Mouse (Mus musculus) embryonic fibroblast, embryonic 13.5 days (primary cell): ENCODE results near the gene Ntrk3.

ENCODE experiments used
- CTCF ChIP-seq: IDR thresholded peaks from 2 replicates; pipeline ENCODE4 v1.5.1; 2011; ENCODE audit warnings: mild to moderate bottlenecking, control low read depth, low read length, moderate library complexity, borderline replicate concordance; ENCODE audit not compliant: insufficient read depth
- POLR2A ChIP-seq: IDR thresholded peaks from 2 replicates; pipeline ENCODE4 v1.6.1; 2011; ENCODE audit warnings: low read depth, mild to moderate bottlenecking, control low read depth, low read length, moderate library complexity

DNA sequence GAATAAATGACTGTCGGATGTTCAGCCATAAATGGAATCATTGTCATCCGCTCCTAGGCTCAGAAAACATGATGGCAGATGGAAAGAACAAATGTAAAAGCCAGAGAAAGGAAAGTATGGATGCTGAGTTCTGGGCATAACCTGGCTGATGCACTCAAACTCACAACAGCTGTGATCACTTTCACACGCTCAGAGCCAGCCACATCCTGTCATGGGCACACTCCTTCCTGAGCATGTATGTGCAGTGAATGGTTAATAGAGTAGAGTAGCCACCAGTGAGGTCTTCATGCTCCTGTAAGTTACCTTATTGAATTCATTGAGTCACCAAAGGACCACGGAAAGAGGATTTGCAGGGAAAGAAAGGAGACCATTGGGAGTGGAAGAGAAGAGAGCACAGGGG, 13.2 kb downstream of the Ntrk3 start:
- TF ChIP-seq POLR2A, result no peak
- no peak for TF ChIP-seq CTCF
